8 mouse cellular contexts compared by ENCODE assay signal in genomic region chr17:74316309-74316863, GRCm38 (mm10). TPM values are rescaled to one million over a fixed set of nuclear protein-coding genes. Genes with fewer than 3 reads are reported as not detected.
DNase-seq lines count a peak whose midpoint lies in the region; ATAC-seq and TF ChIP-seq lines count a peak whose summit lies in the region.

No protein-coding gene starts in this region.

- intact Hi-C loops in left cerebral cortex, postnatal 4 days (cut with DNase I): no loop called here

- peak overlapping the region; percentile 76 for H3K4me3 ChIP-seq in embryonic facial prominence, embryonic 10.5 days
- peak overlapping the region; percentile 92 for H3K4me3 ChIP-seq in intestine, postnatal 0 days (ENCODE audit: low read depth, low read length)
- H3K4me3 ChIP-seq in midbrain, embryonic 11.5 days (ENCODE audit: low read depth, low read length): peak overlapping the region; percentile 76

- peak overlapping the region; percentile 95 for H3K27ac ChIP-seq in embryonic facial prominence, embryonic 10.5 days (replicated peaks)
- peak overlapping the region; percentile 84 for H3K27ac ChIP-seq in intestine, postnatal 0 days (ENCODE audit: low read depth, low read length)
- peak overlapping the region; percentile 92 for H3K27ac ChIP-seq in midbrain, embryonic 11.5 days (ENCODE audit: low read depth, low read length)

- H3K4me1 ChIP-seq in embryonic facial prominence, embryonic 10.5 days: peaks cover 19% of the 10 kb centered on the region
- no peaks in the 10 kb centered on the region for H3K4me1 ChIP-seq in intestine, postnatal 0 days (replicated peaks; ENCODE audit: control insufficient read depth, insufficient read depth, low read length)
- H3K4me1 ChIP-seq in midbrain, embryonic 11.5 days (ENCODE audit: control insufficient read depth, insufficient read depth, low read length): peaks cover 10% of the 10 kb centered on the region; the same call in 1 of the 2 replicates

- peak; percentile 28; the same call in 1 of the 2 replicates for TF ChIP-seq CTCF in intestine, postnatal 0 days (IDR thresholded peaks at IDR 0.05; ENCODE audit: low read depth)

- no peaks in the 10 kb centered on the region for H3K27me3 ChIP-seq in embryonic facial prominence, embryonic 10.5 days (replicated peaks; ENCODE audit: low read depth, poor library complexity, severe bottlenecking)
- H3K27me3 ChIP-seq in intestine, postnatal 0 days (replicated peaks; ENCODE audit: control insufficient read depth, insufficient read depth, low read length): no peaks in the 10 kb centered on the region
- H3K27me3 ChIP-seq in midbrain, embryonic 11.5 days (ENCODE audit: control insufficient read depth, insufficient read depth, low read length): no peaks in the 10 kb centered on the region

- peaks cover 32% of the 10 kb centered on the region for H3K36me3 ChIP-seq in embryonic facial prominence, embryonic 10.5 days (replicated peaks)
- H3K36me3 ChIP-seq in intestine, postnatal 0 days (ENCODE audit: control insufficient read depth, insufficient read depth): no peaks in the 10 kb centered on the region
- no peaks in the 10 kb centered on the region for H3K36me3 ChIP-seq in midbrain, embryonic 11.5 days (ENCODE audit: control insufficient read depth, insufficient read depth, low read length)

- H3K4me2 ChIP-seq in intestine, postnatal 0 days (replicated peaks; ENCODE audit: low read depth): peak overlapping the region; percentile 79
- H3K4me2 ChIP-seq in midbrain, embryonic 11.5 days: peak overlapping the region; percentile 72

- DNase-seq in adrenal gland, postnatal 10 days: peak; percentile 93
- DNase-seq in embryonic facial prominence, embryonic 10.5 days (ENCODE audit: low spot score): peak; percentile 93
- DNase-seq in left cerebral cortex, postnatal 4 days: peak; percentile 89
- DNase-seq in midbrain, embryonic 11.5 days (ENCODE audit: low spot score, missing footprints): peak; percentile 99
- peak; percentile 82 for DNase-seq in right cerebral cortex, postnatal 4 days
- peak; percentile 89 for DNase-seq in yolk sac, embryonic 10.5 days (ENCODE audit: low spot score)

- peak; percentile 92 for ATAC-seq in granulocyte monocyte progenitor cell, adult 5-6 weeks (replicated peaks; ENCODE audit: poor library complexity, severe bottlenecking)
- ATAC-seq in intestine, postnatal 0 days: peak; percentile 96
- peak; percentile 96 for ATAC-seq in midbrain, embryonic 11.5 days (ENCODE audit: low FRiP score)

- WGBS in embryonic facial prominence, embryonic 10.5 days: under 1% methylated on average over 48 of the region's 48 CpGs
- WGBS in intestine, postnatal 0 days: under 1% methylated on average over 43 of the region's 48 CpGs
- WGBS in midbrain, embryonic 11.5 days: under 1% methylated on average over 48 of the region's 48 CpGs

- peak overlapping the region; percentile 82 for H3K9ac ChIP-seq in intestine, postnatal 0 days (ENCODE audit: low read depth, low read length)
- peak overlapping the region; percentile 87 for H3K9ac ChIP-seq in midbrain, embryonic 11.5 days (ENCODE audit: low read length)

- no peaks in the 10 kb centered on the region for H3K9me3 ChIP-seq in embryonic facial prominence, embryonic 10.5 days
- H3K9me3 ChIP-seq in intestine, postnatal 0 days (ENCODE audit: control insufficient read depth): no peaks in the 10 kb centered on the region
- no peaks in the 10 kb centered on the region for H3K9me3 ChIP-seq in midbrain, embryonic 11.5 days (ENCODE audit: control insufficient read depth, low read length)

RNA-seq across cellular contexts. Expression of gene Dpy30, which starts 7.4 kb away (rescaled TPM):
- total RNA-seq in adrenal gland, postnatal 10 days (2021): 100 to 1,000 TPM in 1 of 2 experiments, 10 to 100 TPM in 1; 88.2 to 100 TPM
- 287 and 298 TPM in 2 replicates for polyA plus RNA-seq in embryonic facial prominence, embryonic 10.5 days (2016; fragmentation: Nextera tagmentation; extraction: Ambion mirVana)
- 207 and 255 TPM in 2 replicates for total RNA-seq in granulocyte monocyte progenitor cell, adult 5-6 weeks (2014; fragmentation: Nextera tagmentation)
- total RNA-seq in granulocyte monocyte progenitor cell, adult 5-6 weeks (2017): 171 and 231 TPM in 2 replicates
- polyA plus RNA-seq in intestine, postnatal 0 days (2015; fragmentation: Nextera tagmentation; extraction: Ambion mirVana): 183 and 185 TPM in 2 replicates
- 10 to 100 TPM; 73.7 to 74.0 TPM for total RNA-seq in left cerebral cortex, postnatal 4 days (2021)
- polyA plus RNA-seq in midbrain, embryonic 11.5 days (2014; fragmentation: Nextera tagmentation; extraction: Ambion mirVana): 276 and 277 TPM in 2 replicates

RNA-seq across cellular contexts. Expression of gene Memo1, which starts 21.1 kb away (rescaled TPM):
- 10 to 100 TPM; 83.9 to 84.3 TPM for total RNA-seq in adrenal gland, postnatal 10 days (2021)
- 89.3 and 94.8 TPM in 2 replicates for polyA plus RNA-seq in embryonic facial prominence, embryonic 10.5 days (2016; fragmentation: Nextera tagmentation; extraction: Ambion mirVana)
- total RNA-seq in granulocyte monocyte progenitor cell, adult 5-6 weeks (2014; fragmentation: Nextera tagmentation): 83.0 and 92.0 TPM in 2 replicates
- 97.9 and 115 TPM in 2 replicates for total RNA-seq in granulocyte monocyte progenitor cell, adult 5-6 weeks (2017)
- polyA plus RNA-seq in intestine, postnatal 0 days (2015; fragmentation: Nextera tagmentation; extraction: Ambion mirVana): 40.7 and 42.6 TPM in 2 replicates
- total RNA-seq in left cerebral cortex, postnatal 4 days (2021): 10 to 100 TPM; 72.2 to 80.8 TPM
- 85.9 and 90.2 TPM in 2 replicates for polyA plus RNA-seq in midbrain, embryonic 11.5 days (2014; fragmentation: Nextera tagmentation; extraction: Ambion mirVana)

RNA-seq across cellular contexts. Expression of gene Spast, which starts 22.4 kb away (rescaled TPM):
- 10 to 100 TPM; 34.1 to 36.6 TPM for total RNA-seq in adrenal gland, postnatal 10 days (2021)
- 17.0 and 18.0 TPM in 2 replicates for polyA plus RNA-seq in embryonic facial prominence, embryonic 10.5 days (2016; fragmentation: Nextera tagmentation; extraction: Ambion mirVana)
- total RNA-seq in granulocyte monocyte progenitor cell, adult 5-6 weeks (2014; fragmentation: Nextera tagmentation): 27.3 and 28.8 TPM in 2 replicates
- 54.7 and 70.0 TPM in 2 replicates for total RNA-seq in granulocyte monocyte progenitor cell, adult 5-6 weeks (2017)
- 10.5 and 12.1 TPM in 2 replicates for polyA plus RNA-seq in intestine, postnatal 0 days (2015; fragmentation: Nextera tagmentation; extraction: Ambion mirVana)
- total RNA-seq in left cerebral cortex, postnatal 4 days (2021): 100 to 1,000 TPM; 131 to 141 TPM
- 46.8 and 48.8 TPM in 2 replicates for polyA plus RNA-seq in midbrain, embryonic 11.5 days (2014; fragmentation: Nextera tagmentation; extraction: Ambion mirVana)

Comparison
In these comparisons a context has a peak if more than half of its experiments do, and no peak if none do; other contexts are left out.
1. Peak in every context shown above with its lines: DNase-seq, ATAC-seq, H3K4me3 ChIP-seq and H3K27ac ChIP-seq.